Mouse (Mus musculus): Measurements from ENCODE around the gene Rps27rt.
"Not testable (repeated sequence)": the region's sequence is repeated elsewhere in the genome, so short reads cannot be mapped to it uniquely, and the experiment has no call there.

The Rps27rt gene

DNA sequence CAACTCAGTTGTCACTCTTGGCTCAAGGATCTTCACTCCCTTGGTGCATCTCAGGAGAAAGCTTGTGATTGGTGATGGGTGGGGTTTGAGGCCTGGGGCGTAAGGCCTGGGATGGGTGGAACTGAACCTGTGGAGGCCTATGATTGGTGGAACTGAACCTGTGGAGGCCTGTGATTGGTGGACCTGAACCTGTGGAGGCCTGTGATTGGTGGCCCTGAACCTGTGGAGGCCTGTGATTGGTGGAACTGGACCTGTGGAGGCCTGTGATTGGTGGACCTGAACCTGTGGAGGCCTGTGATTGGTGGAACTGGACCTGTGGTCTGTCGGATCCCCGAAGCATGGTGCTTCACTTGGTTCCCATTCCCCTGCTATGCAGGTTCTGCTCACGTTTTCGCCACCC is 3.2 kb upstream of the Rps27rt start:
- DNase-seq (ENCODE audit: low spot score in 2 of 2) = no peak

DNA sequence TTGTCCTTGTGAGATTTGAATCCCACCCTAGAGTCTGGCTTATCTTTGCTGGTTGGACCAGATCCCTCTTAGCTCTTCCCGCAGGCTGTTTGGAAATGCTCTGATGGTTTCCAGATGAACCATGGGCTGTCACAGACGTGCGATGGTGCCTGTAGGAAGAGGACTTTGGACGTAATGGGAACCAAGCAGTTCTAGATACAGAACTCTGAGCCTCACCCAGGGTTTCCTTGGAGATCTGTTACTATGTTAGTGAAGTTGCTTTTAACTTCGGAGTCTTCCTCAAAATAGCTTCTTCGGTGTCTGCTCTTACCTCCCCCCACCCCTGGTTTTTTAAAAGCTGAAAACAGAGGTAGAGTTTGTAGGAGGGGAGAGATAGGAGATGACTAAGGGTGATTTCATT is 2.6 kb downstream of the Rps27rt start:
- no peak for DNase-seq (ENCODE audit: low spot score in 2 of 2)

DNA sequence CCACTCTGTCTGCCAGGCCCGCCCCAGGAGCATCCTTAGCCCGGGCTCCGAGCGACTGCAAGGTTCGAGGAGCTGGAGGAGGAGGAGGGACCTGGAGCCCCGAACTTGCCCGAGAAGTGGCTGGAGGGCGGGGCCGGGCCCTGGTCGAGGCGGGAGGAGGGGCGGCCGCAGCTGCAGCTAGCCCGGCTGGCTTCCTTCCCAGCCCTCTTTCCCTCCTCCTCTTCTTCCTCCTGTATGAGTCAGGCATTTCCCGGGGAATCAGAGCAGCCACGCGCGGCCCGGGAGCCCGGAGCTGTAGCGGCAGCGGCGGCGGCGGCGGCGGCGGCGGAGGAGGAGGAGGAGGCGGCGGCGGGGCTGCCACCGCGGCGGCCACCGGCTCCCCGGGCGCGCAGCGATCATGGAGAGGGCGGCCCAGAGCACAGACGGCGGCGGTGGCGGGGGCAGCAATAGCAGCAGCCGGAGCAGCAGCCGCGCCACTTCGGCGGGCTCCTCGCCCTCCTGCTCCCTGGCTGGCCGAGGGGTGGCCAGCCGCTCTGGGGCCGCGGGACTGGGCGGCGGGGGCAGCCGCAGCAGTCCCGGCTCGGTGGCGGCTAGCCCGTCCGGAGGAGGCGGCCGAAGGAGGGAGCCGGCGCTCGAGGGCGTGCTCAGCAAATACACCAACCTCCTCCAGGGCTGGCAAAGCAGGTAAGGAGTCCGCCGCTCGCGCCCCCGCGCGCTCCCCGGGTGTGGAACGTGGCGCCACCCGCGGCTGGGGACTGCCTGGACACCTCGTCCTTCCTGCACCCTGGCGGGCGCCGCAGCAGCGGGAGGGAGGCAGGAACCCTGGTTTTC is 4.0 kb downstream of the Rps27rt start, which contains the start of gene Osbpl10:
Gene Osbpl10, plus strand, starts transcription at position 289 of the 831 bp plus-strand sequence.
- peak; percentile 62 to 70 for DNase-seq (ENCODE audit: low spot score in 2 of 2)

GRCm38 (mm10) chr9:114977461-114978280 is 4.9 kb downstream of the Rps27rt start:
- DNase-seq (ENCODE audit: low spot score in 2 of 2) = peak in 1 of 2 experiments; percentile 29

DNA sequence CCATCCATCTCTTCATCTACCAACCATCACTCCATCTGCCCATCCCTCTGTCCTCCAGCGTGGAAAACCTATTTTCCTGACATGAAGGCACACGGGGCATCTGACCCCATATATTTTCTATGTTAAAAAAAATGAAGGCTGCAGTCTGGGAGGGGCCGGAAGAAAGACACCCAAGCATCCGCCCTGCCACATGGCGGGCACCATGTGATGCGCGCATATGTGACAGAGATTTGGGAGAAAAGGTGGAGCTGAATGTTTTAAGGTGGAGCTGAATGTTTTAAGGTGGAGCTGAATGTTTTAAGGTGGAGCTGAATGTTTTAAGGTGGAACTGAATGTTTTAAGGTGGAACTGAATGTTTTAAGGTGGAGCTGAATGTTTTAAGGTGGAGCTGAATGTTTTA is 16.3 kb downstream of the Rps27rt start:
- not testable (repeated sequence) for DNase-seq (ENCODE audit: low spot score in 2 of 2)

- no peak for DNase-seq (ENCODE audit: low spot score in 2 of 2)
Observed at GRCm38 (mm10) chr9:114964093-114964492, 18.4 kb downstream of the Rps27rt start.

- DNase-seq (ENCODE audit: low spot score in 2 of 2) = no peak
Observed at GRCm38 (mm10) chr9:114960844-114961243, 21.7 kb downstream of the Rps27rt start.

DNA sequence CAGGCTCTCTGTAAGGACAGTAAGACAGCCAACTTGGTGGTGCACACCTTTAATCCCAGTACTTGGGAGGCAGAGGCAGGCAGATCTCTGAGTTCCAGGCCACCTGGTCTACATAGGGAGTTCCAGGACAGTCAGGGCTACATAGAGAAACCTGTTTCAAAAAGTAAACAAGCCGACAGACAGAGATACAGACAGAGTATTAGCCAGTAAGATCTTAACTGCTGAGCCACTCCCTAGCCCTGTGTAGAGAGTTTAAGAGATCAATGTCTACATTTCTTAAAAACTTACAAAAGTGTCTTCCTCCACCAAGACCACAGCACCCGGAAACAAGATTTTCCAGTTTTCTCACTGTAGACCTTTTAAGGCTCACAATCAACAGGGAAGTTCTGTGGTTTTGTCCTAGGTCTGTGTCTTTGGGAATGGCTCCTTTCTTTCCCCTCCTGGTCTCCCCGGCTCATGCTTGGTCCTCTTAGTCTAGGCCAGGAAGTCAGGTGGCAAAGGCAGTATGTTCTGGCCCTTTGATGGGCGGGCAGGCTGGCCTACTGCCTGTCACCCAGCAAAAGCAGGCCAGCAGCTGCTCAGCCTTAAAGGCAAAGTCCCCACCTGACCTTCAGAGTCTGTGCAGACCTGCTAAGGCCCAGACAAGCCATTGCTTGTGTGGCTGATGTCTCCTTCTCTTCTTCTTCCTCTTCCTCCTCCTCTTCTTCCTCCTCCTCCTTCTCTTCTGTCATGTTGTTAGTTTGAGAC is 22.3 kb downstream of the Rps27rt start:
- DNase-seq (ENCODE audit: low spot score in 2 of 2) = no peak

DNA sequence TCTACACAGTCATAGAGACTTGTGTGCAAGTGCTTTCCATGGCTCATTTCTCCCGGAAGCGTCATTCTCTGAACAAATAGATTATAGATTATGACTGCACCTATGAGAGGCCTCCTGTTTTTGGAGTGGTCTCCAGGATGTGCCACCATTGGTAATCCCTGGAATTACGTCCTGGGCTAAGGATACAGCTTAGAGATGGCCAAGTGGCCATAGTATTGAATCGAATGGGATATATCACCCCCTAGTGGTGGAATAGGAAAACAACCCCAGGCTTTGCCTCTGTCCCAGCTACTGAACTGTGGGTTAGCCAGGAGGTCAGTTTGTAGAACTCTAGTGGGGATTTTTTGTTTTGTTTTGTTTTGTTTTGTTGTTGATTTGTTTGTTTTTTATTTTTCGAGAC is 25.6 kb downstream of the Rps27rt start:
- DNase-seq (ENCODE audit: low spot score in 2 of 2) = no peak

GRCm38 (mm10) chr9:114955340-114955739 is 27.2 kb downstream of the Rps27rt start:
- no peak for DNase-seq (ENCODE audit: low spot score in 2 of 2)

GRCm38 (mm10) chr9:114952866-114953265 is 29.7 kb downstream of the Rps27rt start:
- DNase-seq (ENCODE audit: low spot score in 2 of 2) = no peak

- DNase-seq (ENCODE audit: low spot score in 2 of 2) = no peak
Observed at GRCm38 (mm10) chr9:114948395-114948794, 34.1 kb downstream of the Rps27rt start.

DNA sequence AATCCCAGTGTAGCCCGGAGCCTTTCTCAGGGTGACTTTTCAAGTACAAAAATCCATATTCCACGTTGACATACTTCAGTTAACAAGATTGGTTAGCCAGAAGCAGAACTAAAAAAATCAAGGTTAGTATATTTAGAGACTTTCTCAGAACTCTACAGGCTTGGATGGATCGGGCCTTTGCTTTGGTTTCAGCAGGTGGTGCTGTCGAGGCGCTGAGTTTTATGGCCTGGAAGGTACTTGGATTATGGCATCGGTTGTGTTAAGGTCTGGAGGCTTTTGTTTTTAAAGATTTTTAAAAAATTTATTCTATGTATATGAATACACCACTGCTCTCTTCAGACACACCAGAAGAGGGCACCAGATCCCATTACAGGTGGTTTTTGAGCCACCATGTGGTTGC is 37.0 kb downstream of the Rps27rt start:
- DNase-seq (ENCODE audit: low spot score in 2 of 2) = no peak

GRCm38 (mm10) chr9:114944642-114945041 is 37.9 kb downstream of the Rps27rt start:
- DNase-seq (ENCODE audit: low spot score in 2 of 2) = no peak

- no peak for DNase-seq (ENCODE audit: low spot score in 2 of 2)
Observed at GRCm38 (mm10) chr9:114936687-114937086, 45.9 kb downstream of the Rps27rt start.

DNA sequence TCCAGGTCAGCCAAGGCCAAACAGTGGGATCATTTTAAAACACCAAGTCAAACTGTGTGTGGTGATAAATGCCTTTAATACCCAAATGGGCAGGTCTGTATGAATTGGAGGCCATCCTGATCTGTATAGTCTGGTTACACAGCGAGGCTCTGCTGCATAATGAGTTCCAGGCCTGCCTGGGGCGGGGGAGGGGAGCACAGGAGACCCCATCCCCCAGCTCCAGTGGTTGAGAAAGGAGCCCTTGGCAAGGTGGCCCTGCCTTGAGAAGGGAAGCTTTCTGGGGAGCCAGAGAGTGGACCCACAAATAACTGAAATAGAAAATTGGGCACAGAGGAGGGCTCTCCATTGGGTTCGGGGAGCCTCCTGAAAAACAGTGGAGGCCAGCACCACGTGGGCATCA is 47.2 kb downstream of the Rps27rt start:
- DNase-seq (ENCODE audit: low spot score in 2 of 2) = no peak

- DNase-seq (ENCODE audit: low spot score in 2 of 2) = no peak
Observed at GRCm38 (mm10) chr9:114934231-114934630, 48.3 kb downstream of the Rps27rt start.

DNA sequence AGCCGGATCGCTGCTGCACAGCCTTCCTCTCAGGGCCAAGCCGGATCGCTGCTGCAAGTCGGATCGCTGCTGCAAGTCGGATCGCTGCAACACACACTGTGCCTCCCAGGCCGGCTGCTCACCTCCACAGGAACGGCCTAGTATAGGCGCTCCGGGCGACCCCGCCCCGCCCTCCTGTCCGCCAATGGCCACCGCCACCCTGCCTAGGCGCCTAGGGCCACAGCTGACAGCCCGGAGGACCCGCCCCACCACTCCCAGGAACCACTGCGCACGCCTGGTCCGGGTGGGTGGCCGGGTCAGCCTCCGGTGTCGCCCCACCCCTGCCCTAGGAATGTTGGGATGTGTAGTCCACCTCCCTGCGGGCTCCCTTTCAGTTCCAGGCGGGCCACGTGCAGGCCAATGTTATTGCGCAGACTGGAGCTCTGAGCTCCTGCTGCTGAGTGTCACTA is 48.8 kb downstream of the Rps27rt start, which contains the start of gene Gpd1l:
Gene Gpd1l, minus strand, starts transcription at position 265 of the 449 bp plus-strand sequence.
- peak; percentile 91 to 96 for DNase-seq (ENCODE audit: low spot score in 2 of 2)

GRCm38 (mm10) chr9:114933037-114933722 is 49.4 kb downstream of the Rps27rt start:
- DNase-seq (ENCODE audit: low spot score in 2 of 2) = no peak

GRCm38 (mm10) chr9:114932607-114933006 is 49.9 kb downstream of the Rps27rt start:
- DNase-seq (ENCODE audit: low spot score in 2 of 2) = no peak

All from frontal cortex, postnatal 14 days (tissue).